In the genomic region with DNA sequence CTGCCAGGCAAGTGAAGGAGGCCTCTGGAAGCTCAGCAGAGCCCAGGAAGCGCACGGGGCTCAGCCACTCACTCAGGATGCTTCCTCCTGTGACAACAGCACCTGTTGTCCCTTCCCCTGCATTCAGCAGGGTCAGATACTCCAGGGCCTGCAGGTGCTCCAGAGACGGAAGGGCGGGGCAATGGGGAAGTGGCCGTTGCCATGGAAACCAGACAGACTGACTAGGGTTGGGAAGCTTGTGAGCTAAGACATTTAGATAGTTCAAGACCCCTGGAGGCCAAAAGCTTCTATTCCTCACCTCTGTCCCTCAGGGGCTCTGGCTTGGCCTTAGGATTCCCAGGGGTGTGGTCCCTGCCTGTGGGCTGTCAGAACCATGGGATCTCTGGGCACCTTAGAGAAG, we compare ENCODE assay signal across 11 mouse cellular contexts. TPM values are rescaled to one million over a fixed set of nuclear protein-coding genes. Genes with fewer than 3 reads are reported as not detected.
DNase-seq lines count a peak whose midpoint lies in the region; ATAC-seq and TF ChIP-seq lines count a peak whose summit lies in the region.
"Had no signal": no experiment of that assay in that cellular context is flagged by ENCODE, and none has a peak within 500 bp of the region (broad histone marks: within the 10 kb centered on the region; RNA-seq: fewer than 3 reads in every experiment).

No protein-coding gene starts in this region.

- DNase-seq in lung, embryonic 14.5 days: peak; percentile 76
- no peak for DNase-seq in lung, postnatal 14 days
- peak; percentile 94 for DNase-seq in R1 (ENCODE audit: low read depth, low spot score)
- peak; percentile 69 for DNase-seq in thymus, postnatal 25 days
- no peak for DNase-seq in testis, postnatal 10 days (ENCODE audit: low spot score)
- no peak for DNase-seq in right cerebral cortex, adult 18-20 months

- TF ChIP-seq CTCF in lung, embryonic 14.5 days (IDR thresholded peaks at IDR 0.05; ENCODE audit: low read depth): no peak; the same call in 1 of the 2 replicates

- H3K9me3 ChIP-seq in lung, embryonic 14.5 days (ENCODE audit: low read depth, low read length): no peaks in the 10 kb centered on the region
- no peaks in the 10 kb centered on the region for H3K9me3 ChIP-seq in intestine, embryonic 16.5 days (ENCODE audit: control insufficient read depth, low read length)
- no peaks in the 10 kb centered on the region for H3K9me3 ChIP-seq in hindbrain, embryonic 16.5 days (ENCODE audit: control insufficient read depth, low read length)
- H3K9me3 ChIP-seq: hindbrain, embryonic 13.5 days; stomach, embryonic 15.5 days had no signal

- no peak for ATAC-seq in lung, embryonic 14.5 days (ENCODE audit: insufficient read depth)
- peak; percentile 33; the same call in 1 of the 2 replicates for ATAC-seq in intestine, embryonic 16.5 days
- ATAC-seq in hindbrain, embryonic 16.5 days: no peak
- ATAC-seq: midbrain, embryonic 16.5 days had no signal

- no peaks in the 10 kb centered on the region for H3K27me3 ChIP-seq in lung, embryonic 14.5 days (ENCODE audit: insufficient read depth, low read length)
- no peaks in the 10 kb centered on the region for H3K27me3 ChIP-seq in intestine, embryonic 16.5 days (replicated peaks; ENCODE audit: control insufficient read depth, insufficient read depth, low read length)
- no peaks in the 10 kb centered on the region for H3K27me3 ChIP-seq in hindbrain, embryonic 16.5 days (replicated peaks; ENCODE audit: control insufficient read depth, insufficient read depth, low read length)
- H3K27me3 ChIP-seq: stomach, embryonic 15.5 days had no signal

- H3K4me1 ChIP-seq in lung, embryonic 14.5 days (ENCODE audit: insufficient read depth): peaks cover 15% of the 10 kb centered on the region
- H3K4me1 ChIP-seq in intestine, embryonic 16.5 days (ENCODE audit: control insufficient read depth, insufficient read depth, low read length): peaks cover 14% of the 10 kb centered on the region
- H3K4me1 ChIP-seq in hindbrain, embryonic 16.5 days (ENCODE audit: control insufficient read depth, insufficient read depth, low read depth, low read length): no peaks in the 10 kb centered on the region

- no peaks in the 10 kb centered on the region for H3K36me3 ChIP-seq in lung, embryonic 14.5 days (ENCODE audit: insufficient read depth)
- H3K36me3 ChIP-seq in intestine, embryonic 16.5 days (ENCODE audit: control insufficient read depth, insufficient read depth, low read length): no peaks in the 10 kb centered on the region
- no peaks in the 10 kb centered on the region for H3K36me3 ChIP-seq in hindbrain, embryonic 16.5 days (ENCODE audit: control insufficient read depth, insufficient read depth, low read length)
- H3K36me3 ChIP-seq: hindbrain, embryonic 13.5 days; stomach, embryonic 15.5 days had no signal

- no peak overlapping the region for H3K4me2 ChIP-seq in lung, embryonic 14.5 days
- no peak overlapping the region for H3K4me2 ChIP-seq in intestine, embryonic 16.5 days (ENCODE audit: low read depth, low read length)
- H3K4me2 ChIP-seq in hindbrain, embryonic 16.5 days (ENCODE audit: low read length): no peak overlapping the region
- H3K4me2 ChIP-seq: hindbrain, embryonic 13.5 days; stomach, embryonic 15.5 days had no signal

- H3K4me3 ChIP-seq in lung, embryonic 14.5 days (ENCODE audit: low read depth, low read length): no peak overlapping the region
- H3K4me3 ChIP-seq in intestine, embryonic 16.5 days (ENCODE audit: low read length): no peak overlapping the region
- H3K4me3 ChIP-seq in hindbrain, embryonic 16.5 days (ENCODE audit: low read length): no peak overlapping the region
- H3K4me3 ChIP-seq: hindbrain, embryonic 13.5 days; stomach, embryonic 15.5 days had no signal

- peak overlapping the region; percentile 58 for H3K27ac ChIP-seq in lung, embryonic 14.5 days (ENCODE audit: low read depth)
- no peak overlapping the region for H3K27ac ChIP-seq in intestine, embryonic 16.5 days (ENCODE audit: low read length)
- no peak overlapping the region for H3K27ac ChIP-seq in hindbrain, embryonic 16.5 days (ENCODE audit: low read depth, low read length)
- H3K27ac ChIP-seq: hindbrain, embryonic 13.5 days; stomach, embryonic 15.5 days had no signal

- WGBS in lung, embryonic 14.5 days: 30% methylated on average over 5 of the region's 5 CpGs
- WGBS in intestine, embryonic 16.5 days: 38% methylated on average over 5 of the region's 5 CpGs
- WGBS in hindbrain, embryonic 16.5 days: 28% methylated on average over 5 of the region's 5 CpGs

- H3K9ac ChIP-seq in lung, embryonic 14.5 days: no peak overlapping the region
- no peak overlapping the region for H3K9ac ChIP-seq in intestine, embryonic 16.5 days (ENCODE audit: low read depth, low read length)
- no peak overlapping the region for H3K9ac ChIP-seq in hindbrain, embryonic 16.5 days (ENCODE audit: low read depth, low read length)
- H3K9ac ChIP-seq: hindbrain, embryonic 13.5 days; stomach, embryonic 15.5 days had no signal

RNA-seq across cellular contexts. Expression of a gene that starts 40.5 kb away (rescaled TPM):
- polyA plus RNA-seq in lung, embryonic 14.5 days (2014; fragmentation: Nextera tagmentation; extraction: Ambion mirVana): 152 and 162 TPM in 2 replicates
- polyA plus RNA-seq in intestine, embryonic 16.5 days (2015; fragmentation: Nextera tagmentation; extraction: Ambion mirVana): 15.6 TPM in 2 replicates
- 4.5 and 8.4 TPM in 2 replicates for polyA plus RNA-seq in hindbrain, embryonic 16.5 days (2015; fragmentation: Nextera tagmentation; extraction: Ambion mirVana)

RNA-seq across cellular contexts. Expression of a gene that starts 53.4 kb away (rescaled TPM):
- polyA plus RNA-seq in lung, embryonic 14.5 days (2014; fragmentation: Nextera tagmentation; extraction: Ambion mirVana): 275 and 293 TPM in 2 replicates
- polyA plus RNA-seq in intestine, embryonic 16.5 days (2015; fragmentation: Nextera tagmentation; extraction: Ambion mirVana): 273 and 293 TPM in 2 replicates
- 390 and 393 TPM in 2 replicates for polyA plus RNA-seq in hindbrain, embryonic 16.5 days (2015; fragmentation: Nextera tagmentation; extraction: Ambion mirVana)

Comparison
In these comparisons a context has a peak if more than half of its experiments do, and no peak if none do; other contexts are left out.
1. DNase-seq: peak in lung, embryonic 14.5 days (single experiment), R1 (single experiment) and thymus, postnatal 25 days (single experiment); none in lung, postnatal 14 days (single experiment), testis, postnatal 10 days (single experiment) and right cerebral cortex, adult 18-20 months (single experiment).